Mouse (Mus musculus) frontal cortex, postnatal 14 days (tissue): Measurements from ENCODE around the gene Tnk2.
"Not testable (repeated sequence)": the region's sequence is repeated elsewhere in the genome, so short reads cannot be mapped to it uniquely, and the experiment has no call there.

Source experiments
- DNase-seq, 2 experiments: peaks; one replicate each; pipeline ENCODE4 v3.0.0; 2022; ENCODE audit warnings: low spot score in 2 of 2

Tnk2 gene

DNA sequence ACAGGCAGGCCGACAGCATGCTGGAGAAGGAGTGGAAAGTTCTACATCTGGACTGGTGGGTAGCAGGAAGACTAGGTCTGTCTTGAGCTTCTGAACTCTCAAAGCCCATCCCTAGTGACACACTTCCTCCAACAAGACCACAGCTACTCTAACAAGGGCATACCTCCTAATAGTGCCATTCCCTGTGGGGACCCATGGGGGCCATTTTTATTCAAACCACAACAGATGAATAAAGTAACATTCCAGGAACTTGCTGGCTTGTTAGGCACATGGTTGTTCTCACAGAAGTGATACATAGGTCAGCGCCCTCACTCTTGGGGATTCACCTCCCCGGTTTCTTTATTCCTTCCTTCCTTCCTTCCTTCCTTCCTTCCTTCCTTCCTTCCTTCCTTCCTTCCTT lies 7.3 kb upstream of the Tnk2 start:
- DNase-seq: no peak

DNA sequence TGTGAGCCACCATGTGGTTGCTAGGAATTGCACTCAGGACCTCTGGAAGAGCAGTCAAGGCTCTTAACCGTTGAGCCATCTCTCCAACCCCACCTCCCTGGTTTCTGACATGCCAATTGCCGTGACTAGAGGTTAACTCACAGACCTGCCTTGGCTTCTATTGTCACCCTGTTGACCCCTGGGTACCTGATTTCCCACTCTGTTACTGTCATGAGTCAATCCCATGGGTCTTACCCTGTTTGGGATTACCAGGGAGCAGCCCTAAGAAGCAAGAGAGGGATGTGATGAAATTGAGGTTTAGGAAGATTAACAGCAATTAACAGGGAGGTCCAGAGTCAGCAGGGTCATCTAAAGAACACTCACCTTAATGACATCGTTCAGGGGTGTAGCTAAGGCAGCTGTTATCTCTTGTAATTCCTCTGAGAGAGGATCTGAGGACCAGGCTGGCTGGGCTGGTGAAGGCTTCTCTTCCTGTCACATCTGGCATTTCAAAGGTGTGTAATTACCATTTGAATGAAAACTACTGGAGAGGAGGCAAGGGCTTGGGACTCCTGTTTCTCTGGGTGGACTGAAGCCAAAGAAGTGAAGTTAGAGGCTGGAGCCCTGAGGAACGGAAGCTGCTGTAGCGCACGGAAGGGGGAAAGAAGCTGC lies 6.7 kb upstream of the Tnk2 start:
- no peak for DNase-seq

DNA sequence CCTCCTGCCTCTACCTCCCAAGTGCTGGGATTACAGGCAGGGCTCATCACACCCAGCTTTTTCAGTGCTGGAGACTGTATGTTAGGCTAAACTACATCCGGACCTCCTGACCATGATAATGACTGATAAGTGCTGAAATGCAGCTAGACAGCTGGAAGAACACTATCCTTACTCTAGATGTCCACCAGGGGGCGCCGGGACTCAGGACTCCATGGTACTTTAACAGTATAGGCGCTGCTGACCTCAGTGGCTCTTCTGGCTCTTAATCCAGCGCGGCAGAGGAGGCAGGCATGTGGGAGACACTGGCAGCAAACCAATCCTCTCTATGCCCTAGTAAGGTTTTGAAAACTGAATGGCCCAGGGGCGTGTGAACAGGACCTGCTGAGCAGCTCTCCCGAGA lies 5.2 kb upstream of the Tnk2 start:
- DNase-seq: peak in 1 of 2 experiments; percentile 76

DNA sequence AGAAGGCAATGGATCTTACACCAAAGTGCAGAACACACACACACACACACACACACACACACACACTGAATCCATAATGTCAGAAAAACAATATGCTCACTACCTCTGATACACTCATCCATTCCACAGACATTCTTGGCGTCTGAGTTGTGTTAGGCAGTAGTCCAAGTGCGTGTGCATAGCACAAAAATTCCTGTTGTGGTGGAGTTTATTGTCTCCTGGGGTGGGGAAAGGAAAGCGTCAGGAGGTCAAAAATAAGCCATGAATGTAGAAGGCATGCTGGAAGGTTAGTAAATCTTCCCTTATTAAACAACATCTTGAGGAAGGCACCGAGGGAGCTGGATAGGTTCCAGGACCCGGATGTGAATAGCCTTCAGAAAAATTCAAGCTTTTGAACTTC lies 3.6 kb upstream of the Tnk2 start:
- DNase-seq: no peak

- DNase-seq: not testable (repeated sequence)
Measured at GRCm38 (mm10) chr16:32640683-32641082, 3.0 kb upstream of the Tnk2 start.

GRCm38 (mm10) chr16:32641440-32642219 lies 2.0 kb upstream of the Tnk2 start:
- no peak for DNase-seq

DNA sequence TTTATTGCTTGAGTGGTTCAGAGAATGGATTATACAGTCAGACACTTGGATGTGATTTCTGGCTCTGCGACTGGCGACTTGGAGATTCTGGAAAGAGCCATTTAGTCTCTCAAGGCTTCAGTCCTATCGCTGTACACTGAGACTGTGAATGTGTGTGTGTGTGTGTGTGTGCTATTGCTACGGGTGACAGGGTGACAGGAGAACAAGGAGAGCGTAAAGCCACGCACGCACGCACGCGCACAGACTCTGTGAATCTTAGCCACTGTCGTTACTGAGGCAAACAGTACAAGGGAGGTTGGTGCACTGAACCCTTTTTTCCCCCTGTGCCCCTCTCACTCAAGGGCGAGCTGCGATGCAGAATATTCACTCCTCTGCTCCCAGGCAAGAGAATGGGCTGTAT lies 1.4 kb upstream of the Tnk2 start:
- no peak for DNase-seq

DNA sequence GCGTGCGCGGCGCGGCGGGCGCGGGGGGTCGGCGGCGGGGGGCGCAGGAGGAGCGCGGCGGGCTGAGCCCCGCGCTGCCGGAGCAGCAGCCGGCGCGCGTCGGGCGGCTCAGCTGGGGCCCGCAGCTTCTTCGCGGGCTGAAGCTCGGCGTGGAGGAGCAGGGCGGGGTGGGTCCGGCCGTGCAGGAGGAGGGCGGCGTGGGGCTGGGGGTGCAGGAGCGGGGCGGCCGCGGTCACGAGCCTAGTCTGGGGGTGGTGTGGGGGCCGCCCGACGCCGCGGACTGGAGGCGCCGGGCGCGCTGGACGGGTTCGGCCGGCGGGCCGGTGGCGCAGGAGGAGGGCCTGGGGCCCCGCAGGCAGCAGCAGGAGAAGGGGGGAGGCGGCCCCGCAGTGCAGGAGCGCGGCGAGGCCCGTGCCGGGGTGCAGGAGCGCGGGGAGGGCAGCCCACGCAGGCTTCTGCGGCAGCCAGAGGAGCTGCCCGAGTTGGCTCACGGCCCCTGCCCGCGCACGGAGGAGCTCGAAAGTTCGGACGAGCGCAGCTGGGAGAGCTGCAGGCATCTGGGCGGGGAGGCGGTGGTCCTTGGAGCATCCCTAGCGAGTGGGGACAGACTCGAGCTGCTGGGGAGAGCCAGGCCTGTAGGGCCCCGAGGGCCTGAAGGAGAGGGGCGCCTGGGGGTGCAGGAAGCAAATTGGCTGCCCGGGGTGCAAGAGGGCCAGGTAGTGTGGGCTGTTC lies 561 bp downstream of the Tnk2 start:
- peak in 1 of 2 experiments; percentile 40 for DNase-seq

- DNase-seq: no peak
Measured at GRCm38 (mm10) chr16:32644801-32645170, 1.1 kb downstream of the Tnk2 start.

DNA sequence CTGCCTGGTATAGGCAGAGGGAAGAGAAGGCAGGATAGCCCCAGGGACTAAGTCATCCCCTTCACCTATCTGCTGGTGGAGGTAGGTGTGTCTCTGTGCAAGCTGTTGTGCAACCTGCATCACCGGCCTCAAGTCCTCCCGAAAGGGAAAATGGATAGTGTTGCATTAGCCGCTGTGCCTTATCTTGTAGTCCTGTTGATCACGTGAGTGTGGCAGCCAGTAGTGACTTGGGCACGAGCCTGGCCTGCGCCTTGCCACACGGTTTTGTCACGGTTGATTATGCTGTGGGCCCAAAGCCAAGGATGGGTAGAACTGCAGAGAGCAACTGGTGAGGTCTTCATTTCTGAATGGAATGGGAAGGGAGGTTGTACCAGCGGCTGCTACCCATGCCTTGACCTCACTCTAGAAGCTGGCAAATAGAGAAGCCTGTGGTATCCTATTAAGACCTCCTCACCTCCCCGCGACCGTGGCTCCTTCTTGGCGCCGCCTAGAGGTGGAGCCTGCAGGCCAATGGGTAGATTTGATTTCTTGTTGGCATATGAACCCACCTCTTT lies 1.8 kb downstream of the Tnk2 start:
- no peak for DNase-seq

DNA sequence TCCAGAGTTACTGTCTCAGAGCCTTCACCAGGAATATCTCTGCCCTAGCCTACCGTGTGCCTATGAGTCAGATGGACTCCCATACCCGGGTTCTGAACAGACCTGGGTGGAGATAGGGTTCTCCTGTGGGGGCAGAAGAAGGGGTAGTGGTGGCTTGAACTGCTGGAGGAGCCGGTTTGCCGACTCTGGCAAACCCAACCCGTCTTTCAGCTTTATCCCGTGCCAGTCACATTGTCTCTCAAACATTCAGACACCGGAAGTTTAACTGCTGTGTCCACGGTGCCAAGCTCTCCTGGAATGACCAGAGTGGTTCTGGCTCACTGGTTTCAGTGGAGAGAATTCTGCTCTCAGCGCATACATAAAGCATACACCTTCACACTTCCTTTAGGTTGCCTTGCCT lies 2.3 kb downstream of the Tnk2 start:
- DNase-seq: no peak

DNA sequence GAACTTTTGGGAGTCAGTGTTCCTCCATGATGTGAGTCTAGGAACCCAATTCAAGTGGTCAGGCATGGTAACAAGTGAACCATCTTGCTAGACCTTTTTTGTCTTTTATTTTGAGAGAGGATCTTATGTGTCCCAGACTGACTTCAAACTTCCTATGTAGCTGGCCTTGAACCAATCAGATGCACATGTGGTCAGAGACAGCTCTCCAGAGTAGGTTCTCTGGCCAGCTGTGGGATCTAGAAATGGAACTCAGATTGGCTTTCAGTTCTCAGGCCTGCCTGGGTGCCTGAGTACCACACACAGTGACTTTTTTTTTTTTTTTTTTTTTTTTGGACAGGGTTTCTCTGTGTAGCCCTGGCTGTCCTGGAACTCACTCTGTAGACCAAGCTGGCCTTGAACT lies 4.0 kb downstream of the Tnk2 start:
- DNase-seq: no peak

DNA sequence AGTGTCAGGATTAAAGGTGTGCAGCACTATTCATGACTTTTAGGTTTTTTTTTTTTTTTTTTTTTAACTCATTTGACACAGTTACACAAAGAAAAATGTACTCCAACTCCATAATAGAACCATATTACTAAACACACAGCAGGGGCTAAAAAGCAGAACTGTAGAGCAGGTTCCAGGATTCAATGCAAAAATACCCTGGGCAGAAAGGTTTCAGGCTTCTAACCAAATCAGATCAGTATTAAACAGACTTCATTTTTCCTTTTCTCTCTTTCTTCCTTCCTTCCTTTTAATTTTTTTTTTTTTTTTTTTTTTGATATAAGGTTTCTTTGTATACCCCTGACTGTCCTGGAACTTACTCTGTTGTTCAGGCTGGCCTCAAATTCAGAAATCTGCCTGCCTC lies 6.8 kb downstream of the Tnk2 start:
- DNase-seq: no peak

GRCm38 (mm10) chr16:32650974-32651618 lies 7.4 kb downstream of the Tnk2 start:
- no peak for DNase-seq

DNA sequence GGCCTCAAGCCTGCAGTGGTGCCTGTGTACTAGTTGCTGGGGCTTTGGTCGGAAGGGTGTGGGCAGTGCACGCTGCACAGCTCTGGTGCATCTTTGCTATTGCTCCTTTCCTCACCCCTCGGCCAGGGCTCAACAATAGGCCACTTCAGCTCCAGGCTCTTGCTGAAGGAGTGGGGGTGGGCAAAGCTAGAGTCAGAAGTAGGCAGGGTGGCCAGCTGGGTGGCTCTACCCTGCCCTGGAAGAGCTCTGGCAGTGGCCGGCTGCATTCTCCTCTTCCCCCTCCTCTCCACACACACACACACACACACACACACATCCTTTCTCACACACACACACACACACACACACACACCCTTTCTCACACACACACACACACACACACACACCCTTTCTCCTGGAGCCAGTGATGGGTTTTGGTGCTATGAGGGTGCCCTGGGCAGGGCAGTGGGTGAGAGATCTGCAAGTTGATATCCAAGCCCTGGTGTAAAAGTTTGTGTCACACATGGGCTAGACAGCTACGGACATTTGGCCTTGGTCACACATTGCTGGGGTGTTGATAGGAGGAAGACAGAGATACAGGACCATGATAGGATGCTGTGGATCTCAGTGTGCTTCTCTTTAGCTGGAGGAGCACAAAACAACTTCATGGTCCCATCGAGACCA lies 10.5 kb downstream of the Tnk2 start:
- DNase-seq: no peak

- no peak for DNase-seq
Measured at GRCm38 (mm10) chr16:32655534-32655933, 11.9 kb downstream of the Tnk2 start.

- DNase-seq: no peak
Measured at GRCm38 (mm10) chr16:32656321-32656720, 12.6 kb downstream of the Tnk2 start.

- DNase-seq: no peak
Measured at GRCm38 (mm10) chr16:32656794-32657193, 13.1 kb downstream of the Tnk2 start.

- DNase-seq: no peak
Measured at GRCm38 (mm10) chr16:32657498-32658250, 14.0 kb downstream of the Tnk2 start.

DNA sequence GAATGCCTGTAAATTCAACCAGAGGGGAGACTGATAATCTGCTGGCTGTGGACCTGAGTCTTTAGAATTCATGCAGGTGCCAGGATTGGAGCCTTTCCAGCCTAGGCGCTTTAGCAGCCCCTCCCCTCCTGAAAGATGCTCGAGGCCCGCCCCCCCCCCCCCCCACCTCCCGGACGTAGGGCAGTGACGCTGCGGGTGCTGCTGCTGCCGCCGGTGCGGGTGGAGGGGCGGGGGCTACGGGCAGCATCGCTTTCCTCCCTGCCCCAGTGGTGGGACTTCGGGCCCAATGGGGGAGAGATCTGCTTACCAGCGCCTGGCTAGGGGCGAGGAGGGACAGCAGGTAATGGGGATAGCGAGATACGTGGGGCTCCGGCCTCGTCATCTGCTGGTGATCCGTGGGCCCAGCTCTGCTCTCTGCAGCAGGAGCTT lies 15.1 kb downstream of the Tnk2 start:
- DNase-seq: peak in 1 of 2 experiments; percentile 32

DNA sequence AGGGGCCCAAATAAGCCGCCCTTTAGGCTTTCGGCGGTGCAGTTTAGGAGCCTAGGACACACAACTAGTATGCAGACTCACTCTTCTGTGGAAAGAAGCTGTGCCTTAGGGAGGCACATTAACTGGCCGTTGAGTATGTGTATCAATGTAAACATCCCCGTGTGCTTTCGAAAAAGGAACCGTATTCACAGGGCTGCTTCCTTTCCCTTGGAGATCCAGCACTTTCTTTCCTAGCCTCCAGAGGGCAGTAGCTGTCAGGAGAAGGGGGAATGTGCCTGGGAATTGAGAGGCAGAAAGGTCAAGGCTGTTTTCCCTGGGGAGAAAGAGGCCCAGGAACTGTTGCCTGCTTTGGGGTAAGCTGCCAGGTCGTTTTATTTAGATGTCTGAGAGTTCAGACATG lies 15.7 kb downstream of the Tnk2 start:
- DNase-seq: peak in 1 of 2 experiments; percentile 60
